Mouse (Mus musculus): ENCODE results near the gene Syce3.
A peak's percentile ranks its signal among the peaks of the same experiment; 100 is the strongest.

Syce3 gene

DNA sequence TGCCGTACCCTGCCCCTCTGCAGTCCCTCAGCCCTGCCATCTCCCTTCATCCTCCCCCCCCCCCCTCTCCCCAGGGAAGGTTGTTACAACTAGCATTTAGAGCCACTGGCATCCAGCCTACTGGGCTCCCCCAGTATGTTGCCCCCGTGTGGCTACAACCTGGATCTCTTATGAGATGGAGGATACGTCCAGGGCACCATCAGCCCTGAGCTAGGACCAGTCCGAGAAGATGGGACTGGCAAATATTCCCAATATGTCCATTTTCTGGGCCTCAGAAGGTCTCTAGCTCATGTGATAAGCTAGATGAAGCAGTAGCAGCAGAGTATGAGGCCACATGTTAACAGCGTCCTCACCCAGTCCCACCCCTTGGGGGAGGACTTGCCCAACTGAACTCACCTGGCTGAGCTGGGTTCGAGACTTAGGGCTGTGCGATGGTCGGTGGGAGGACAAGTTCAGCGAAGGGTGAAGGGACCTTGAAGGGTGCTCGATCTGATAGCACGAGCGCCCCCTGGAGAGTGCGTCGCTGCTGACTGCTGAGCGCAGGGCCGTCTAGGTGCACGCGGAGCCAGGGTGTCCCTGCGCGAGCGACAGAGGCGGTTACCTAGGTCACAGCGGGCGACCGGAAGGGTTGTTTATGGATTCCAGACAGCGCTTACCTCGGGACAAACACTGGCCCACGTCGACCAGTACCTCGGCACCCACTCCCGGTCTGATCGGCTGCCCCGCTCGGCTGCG is 37.1 kb downstream of the Syce3 start:
- peak; percentile 77 to 81 for DNase-seq (ENCODE audit: low spot score in 2 of 2)

DNA sequence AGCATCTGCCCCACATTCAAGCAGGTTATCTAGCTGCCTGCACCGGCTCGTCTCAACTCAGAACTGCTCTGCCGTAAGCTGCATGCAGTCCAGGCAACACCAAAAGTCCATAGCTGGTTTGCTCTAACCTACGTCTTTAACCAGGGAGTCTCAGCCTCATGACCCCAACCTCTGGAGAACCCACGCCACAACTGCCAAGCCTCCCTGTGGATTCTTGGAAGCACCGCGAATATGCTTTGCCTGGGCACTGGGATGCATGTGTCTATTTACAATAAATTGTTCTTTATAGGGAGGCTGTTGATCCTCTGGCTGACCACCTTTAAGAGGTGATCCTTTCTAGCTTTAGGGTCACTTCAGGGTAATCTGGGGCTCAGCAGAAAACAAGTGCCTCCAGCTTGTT is 37.8 kb downstream of the Syce3 start:
- DNase-seq (ENCODE audit: low spot score in 2 of 2): no peak

DNA sequence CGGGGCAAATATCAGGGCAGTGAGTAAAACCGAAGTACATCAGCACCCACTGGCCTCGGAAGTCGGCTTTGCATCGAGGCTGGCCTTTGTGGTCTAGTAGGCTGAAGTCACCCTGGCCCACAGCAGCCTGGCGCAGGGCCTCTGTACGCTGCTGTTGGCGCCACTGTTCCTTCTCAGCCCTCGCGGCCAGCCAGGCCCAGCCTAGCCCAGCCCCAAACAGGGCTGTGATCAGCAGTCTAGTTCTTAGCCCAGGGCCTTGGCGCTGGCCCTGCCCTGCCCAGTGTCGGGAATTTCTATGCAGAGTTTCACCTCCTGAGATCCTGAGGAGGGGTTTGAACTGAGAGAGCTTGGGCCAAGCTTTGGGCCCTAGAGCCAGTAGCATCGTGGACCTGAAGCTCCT is 38.2 kb downstream of the Syce3 start:
- no peak for DNase-seq (ENCODE audit: low spot score in 2 of 2)

DNA sequence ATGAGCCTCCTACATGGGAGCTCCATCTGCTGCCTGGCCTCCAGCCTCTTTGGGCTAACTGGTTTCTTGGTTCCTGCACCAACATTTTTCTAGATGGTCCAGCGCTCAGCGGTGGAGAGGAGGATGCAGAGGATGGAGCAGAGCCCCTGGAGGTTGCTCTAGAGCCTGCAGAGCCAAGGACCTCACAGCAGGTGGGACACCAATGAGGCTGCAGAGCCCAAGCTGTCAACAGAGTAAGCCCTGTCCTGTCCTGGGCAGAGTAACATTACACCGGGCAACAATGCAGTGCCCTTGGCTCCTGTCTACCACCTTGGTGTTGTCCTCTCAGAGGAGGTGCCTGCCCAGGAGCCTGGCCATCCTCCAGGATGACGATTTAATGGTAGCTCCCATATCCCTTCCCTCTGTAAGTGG is 45.2 kb downstream of the Syce3 start:
- no peak for DNase-seq (ENCODE audit: low spot score in 2 of 2)

DNA sequence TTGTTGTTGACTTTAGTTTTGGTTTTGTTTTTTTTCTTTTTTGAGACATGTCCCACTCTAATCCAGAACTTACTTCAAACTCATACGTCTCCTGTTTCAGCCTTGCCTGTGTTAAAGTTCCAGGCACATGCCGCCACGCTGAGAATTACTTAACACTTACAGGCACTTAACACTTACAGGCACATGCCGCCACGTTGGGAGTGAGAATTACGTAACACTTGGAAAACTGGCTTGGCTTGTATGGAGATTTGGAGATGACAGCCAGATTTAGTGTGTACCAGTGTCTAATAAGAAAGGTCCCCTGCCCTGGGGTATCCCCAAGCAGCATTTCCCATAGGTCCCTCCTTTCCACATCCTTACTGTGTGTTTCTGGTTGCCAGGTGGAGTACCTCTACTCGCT is 47.3 kb downstream of the Syce3 start:
- DNase-seq (ENCODE audit: low spot score in 2 of 2): no peak

DNA sequence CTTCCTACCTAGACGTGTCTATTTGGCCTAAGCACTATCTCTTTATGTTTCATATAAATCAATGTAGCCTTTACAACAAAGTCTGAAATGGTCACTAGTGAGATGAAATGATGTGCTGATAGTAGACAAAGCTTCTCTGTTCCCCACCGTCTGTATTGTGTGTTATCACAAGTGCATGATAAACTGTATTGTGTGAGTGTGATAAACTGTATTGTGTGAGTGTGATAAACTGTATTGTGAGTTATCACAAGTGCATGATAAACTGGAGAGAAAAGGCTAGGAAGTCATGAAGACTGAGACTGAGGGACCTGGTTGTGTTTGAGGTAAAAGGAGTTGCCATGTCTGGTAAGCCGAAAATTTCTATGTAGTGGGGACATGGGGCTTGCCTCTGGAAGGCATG is 51.5 kb downstream of the Syce3 start:
- DNase-seq (ENCODE audit: low spot score in 2 of 2): no peak

DNA sequence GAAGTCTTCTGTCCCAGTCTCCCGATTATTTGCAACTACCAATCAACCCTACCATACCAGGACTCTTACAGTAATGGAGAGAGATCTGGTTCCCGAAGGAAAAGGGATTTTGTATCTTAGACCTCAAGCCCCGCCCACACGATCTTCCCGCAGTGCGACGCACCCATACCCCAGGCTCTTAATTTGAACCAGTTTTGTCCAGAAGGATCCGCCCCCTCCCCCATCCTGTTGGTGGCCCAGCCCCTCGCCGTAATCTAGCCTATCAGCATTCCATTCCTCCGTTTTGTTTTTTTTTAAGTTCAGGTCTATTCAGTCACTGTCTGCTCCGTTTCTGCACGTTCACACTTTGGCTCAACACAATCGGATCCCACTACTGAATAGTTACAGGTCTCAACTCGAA is 53.9 kb downstream of the Syce3 start:
- DNase-seq (ENCODE audit: low spot score in 2 of 2): peak; percentile 71 to 79

DNA sequence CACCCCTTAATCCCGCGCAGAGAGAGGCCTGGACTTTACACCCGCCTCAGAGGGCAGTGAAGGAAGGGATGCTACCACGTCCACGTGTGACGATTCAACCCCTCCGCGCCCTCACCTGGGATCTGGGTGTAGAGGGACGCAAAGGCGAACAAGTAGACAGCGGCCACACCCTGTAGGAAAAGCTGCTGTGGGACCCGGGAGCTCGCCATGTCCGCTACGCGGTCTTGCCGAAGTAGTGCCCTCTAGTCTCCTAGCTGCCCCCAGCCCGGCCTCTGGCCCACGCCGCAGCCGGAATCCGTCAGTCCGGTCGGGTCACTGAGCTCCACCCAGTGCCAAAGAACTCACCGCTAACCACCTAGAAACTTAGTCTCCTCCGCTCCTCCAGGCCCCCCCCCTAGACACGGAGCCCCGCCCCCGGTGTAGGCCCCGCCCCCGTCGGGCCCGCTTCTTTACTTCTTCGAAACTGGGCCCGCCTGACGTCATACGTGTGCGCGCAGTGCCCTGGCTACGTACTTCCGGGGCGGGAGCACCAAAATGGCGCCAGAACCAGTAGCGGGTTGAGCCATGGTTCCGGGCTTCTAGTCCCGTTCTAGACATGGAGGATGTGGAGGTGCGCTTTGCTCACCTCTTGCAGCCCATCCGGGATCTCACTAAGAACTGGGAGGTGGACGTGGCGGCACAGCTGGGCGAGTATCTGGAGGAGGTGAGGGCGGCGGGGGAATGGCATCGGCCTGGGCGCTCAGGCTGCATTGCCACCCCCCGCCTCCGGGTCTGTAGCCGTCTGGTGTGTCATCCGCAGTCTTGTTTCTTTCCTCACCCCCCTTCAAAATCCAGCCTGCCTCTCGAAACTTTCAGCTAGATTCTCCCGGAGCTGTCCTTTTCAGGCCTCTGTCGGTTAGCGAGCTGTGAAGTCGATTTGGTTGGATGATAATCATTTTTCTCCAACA is 54.8 kb downstream of the Syce3 start, which contains the start of the genes Lmf2 and Ncaph2:
TSS of gene Lmf2 (minus strand) at position 419 of the 947 bp plus-strand sequence.
TSS of gene Ncaph2 (plus strand) at position 479 of the 947 bp plus-strand sequence.
- DNase-seq (ENCODE audit: low spot score in 2 of 2): peak; percentile 89 to 93

DNA sequence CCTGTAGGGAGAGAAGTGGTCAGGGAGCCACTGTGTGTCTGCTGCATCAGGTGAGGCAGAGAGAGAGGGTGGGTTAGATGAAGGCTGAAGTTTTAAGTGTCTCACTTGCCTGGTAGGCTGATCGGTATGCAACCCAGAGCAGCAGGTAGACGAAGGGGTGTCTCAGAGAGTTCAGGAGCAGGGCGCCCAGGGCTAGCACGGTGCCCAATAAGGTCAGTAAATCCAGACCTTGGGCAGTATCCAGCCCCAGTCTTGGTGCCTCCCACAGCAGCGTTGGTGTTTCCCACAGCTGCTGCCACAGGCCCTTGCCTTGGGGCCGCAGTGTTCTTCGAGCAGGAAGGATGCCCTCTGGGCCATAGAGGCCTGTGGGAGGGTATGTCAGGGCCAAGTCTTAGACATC is 55.8 kb downstream of the Syce3 start:
- no peak for DNase-seq (ENCODE audit: low spot score in 2 of 2)

DNA sequence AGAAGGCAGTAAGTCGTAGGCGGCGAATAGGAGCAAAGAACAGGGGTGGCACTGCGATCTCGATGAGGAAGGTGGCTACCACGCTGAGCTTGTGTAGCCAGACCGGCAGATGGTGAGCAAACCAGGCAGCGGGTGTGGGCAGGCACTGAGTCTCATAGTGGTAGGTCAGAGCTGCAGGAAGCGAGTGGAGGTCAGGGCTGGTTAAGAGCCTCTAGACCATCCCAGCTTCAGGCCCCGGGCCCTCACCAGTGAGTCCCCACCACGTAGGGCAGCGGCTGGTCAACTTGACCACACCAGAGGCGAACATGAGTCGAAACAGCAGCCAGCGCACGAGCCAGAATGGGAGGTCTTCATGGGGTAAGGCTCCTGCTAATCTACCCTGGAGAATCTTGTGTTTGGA is 56.5 kb downstream of the Syce3 start:
- no peak for DNase-seq (ENCODE audit: low spot score in 2 of 2)

DNA sequence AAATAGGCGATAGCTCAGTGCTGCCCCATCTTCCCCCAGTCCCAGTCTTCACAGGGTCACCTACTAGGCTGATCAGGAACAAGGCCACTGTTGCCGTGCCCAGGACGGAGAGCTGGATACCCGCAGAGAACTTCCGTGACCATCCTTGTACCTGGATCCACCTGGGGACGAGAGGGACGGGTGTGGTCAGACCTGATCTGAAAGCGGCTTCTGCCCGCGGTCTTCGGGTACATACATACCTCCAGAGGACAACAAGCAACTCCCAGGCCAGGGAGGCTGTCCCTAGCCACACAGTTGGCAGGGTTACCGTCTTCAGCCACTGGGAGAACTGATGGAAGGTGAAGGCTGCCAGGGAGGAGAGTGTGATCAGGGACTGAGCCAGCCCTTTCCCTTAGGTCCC is 57.5 kb downstream of the Syce3 start:
- no peak for DNase-seq (ENCODE audit: low spot score in 2 of 2)

DNA sequence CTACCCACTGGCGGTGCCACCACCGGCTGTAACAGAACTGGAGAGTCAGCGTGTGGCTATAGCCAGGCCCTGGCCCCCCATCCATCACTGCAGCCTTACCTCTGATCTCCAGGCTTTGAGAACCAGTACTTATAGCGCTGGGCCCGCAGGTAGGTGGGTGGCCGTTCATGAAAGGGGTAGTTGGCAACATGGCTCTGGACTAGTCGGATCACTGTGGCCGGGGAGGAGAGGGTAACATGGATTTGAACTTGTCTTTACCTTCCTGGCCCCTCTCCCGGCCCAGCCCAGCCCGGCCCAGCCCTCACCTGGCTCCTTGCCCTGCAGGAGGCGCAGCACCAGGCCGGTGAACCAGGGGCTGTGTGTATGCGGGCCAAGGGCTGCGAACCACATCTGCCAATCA is 58.2 kb downstream of the Syce3 start:
- no peak for DNase-seq (ENCODE audit: low spot score in 2 of 2)

DNA sequence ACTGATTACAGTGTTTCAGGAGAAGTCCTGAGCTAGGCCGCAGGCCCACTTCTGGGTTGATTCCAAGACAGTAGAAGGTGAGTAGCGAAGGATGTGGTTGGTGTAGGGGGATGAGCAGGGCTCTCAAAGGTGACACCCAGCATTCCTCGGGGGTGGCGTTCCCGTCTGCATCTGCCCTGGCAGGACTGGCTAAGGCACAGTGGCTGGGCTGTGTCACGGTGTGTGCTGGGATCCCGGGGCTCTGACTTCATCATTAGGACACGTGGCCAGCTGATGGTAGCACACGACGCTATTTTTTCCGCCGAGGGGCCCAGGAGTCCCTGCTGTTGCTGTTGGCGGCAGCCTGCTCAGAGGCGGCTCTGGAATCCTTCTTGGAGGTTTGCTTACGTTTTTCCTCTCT is 59.0 kb downstream of the Syce3 start:
- no peak for DNase-seq (ENCODE audit: low spot score in 2 of 2)

DNA sequence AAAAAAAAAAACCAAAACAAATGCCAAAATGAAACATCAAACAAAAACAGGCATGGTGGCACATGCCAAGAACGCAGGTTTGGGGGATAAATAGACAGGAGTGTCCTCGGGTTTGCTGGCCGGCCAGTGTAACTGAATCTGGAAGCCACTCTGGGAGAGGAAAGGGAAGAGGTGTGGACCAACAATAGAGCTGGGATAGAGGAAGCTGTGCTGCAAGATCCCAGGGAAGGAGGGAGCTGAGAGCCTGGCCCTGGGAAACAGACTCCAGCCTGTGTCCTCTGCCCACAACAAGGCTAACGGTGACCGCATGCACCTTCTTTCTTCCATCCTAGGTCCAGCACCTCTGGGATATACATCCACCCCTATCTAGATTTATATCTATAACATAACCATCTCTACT is 59.9 kb downstream of the Syce3 start:
- no peak for DNase-seq (ENCODE audit: low spot score in 2 of 2)

DNA sequence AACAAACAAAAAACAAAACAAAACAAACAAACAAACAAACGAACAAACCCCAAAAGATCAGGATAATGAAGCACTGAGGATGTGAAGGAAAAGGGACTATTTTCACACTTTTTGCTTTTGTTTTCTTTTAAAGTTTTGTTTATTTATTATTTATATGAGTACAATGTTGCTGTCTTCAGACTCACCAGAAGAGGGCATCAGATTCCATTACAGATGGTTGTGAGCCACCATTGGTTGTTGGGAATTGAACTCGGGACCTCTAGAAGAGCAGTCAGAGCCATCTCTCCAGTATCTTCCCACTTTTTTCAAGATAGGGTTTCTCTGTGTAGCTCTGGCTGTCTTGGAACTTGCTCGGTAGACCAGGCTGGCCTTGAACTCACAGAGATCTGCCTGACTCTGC is 67.0 kb downstream of the Syce3 start:
- no peak for DNase-seq (ENCODE audit: low spot score in 2 of 2)

DNA sequence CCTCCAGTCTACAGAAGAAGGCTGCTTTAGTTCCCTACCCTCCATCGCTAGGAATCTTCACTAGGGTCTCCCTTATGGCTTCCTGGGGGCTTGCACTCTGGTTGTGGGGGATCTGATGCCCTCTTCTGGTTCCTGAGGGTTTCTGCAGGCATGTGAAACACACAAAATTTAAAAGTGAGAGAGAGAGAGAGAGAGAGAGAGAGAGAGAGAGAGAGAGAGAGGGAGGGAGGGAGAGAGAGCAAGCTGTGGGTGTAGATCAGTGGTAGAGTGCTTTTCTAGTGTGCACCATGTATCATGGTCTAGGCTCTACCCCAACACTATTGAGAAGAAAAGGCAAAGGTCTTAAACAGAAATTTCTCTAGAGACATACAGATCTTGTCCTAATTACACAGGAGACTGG is 68.6 kb downstream of the Syce3 start:
- no peak for DNase-seq (ENCODE audit: low spot score in 2 of 2)

All from frontal cortex, postnatal 10 days (tissue).